Mouse (Mus musculus) c-Kit-positive CD71-negative TER-119-negative erythroid progenitor cells, embryonic 14.5 days (primary cell): Measurements from ENCODE around the gene Alg12.

Experiments used
- DNase-seq: peaks from one replicate; pipeline ENCODE4 v3.0.0-alpha.2; 2013; ENCODE audit warnings: low read depth

The Alg12 gene

GRCm38 (mm10) chr15:88819026-88819905, at the start of gene Alg12, which contains the start of gene Creld2:
TSS of gene Alg12 (minus strand) at chr15:88819318.
TSS of gene Creld2 (plus strand) at chr15:88819646.
- peak; percentile 98 for DNase-seq

GRCm38 (mm10) chr15:88868024-88868742, 49.1 kb upstream of the Alg12 start:
- DNase-seq = no peak

GRCm38 (mm10) chr15:88867368-88868023, 48.4 kb upstream of the Alg12 start:
- no peak for DNase-seq

- no peak for DNase-seq
Observed at GRCm38 (mm10) chr15:88866934-88867356, 47.8 kb upstream of the Alg12 start.

- no peak for DNase-seq
Observed at GRCm38 (mm10) chr15:88865888-88866695, 47.0 kb upstream of the Alg12 start.

GRCm38 (mm10) chr15:88865061-88865460, 45.9 kb upstream of the Alg12 start:
- no peak for DNase-seq

- no peak for DNase-seq
Observed at GRCm38 (mm10) chr15:88864270-88865030, 45.3 kb upstream of the Alg12 start.

- DNase-seq = peak; percentile 67
Observed at GRCm38 (mm10) chr15:88863695-88864231, 44.6 kb upstream of the Alg12 start.

- no peak for DNase-seq
Observed at GRCm38 (mm10) chr15:88862881-88863694, 44.0 kb upstream of the Alg12 start.

- DNase-seq = peak; percentile 94
Observed at GRCm38 (mm10) chr15:88861772-88862622, 42.9 kb upstream of the Alg12 start, which contains the start of gene Pim3. TSS of gene Pim3 (plus strand) at chr15:88862186.

- no peak for DNase-seq
Observed at GRCm38 (mm10) chr15:88860781-88861180, 41.7 kb upstream of the Alg12 start.

GRCm38 (mm10) chr15:88859206-88859970, 40.3 kb upstream of the Alg12 start:
- no peak for DNase-seq

GRCm38 (mm10) chr15:88858707-88859106, 39.6 kb upstream of the Alg12 start:
- no peak for DNase-seq

- DNase-seq = no peak
Observed at GRCm38 (mm10) chr15:88858141-88858541, 39.0 kb upstream of the Alg12 start.

- no peak for DNase-seq
Observed at GRCm38 (mm10) chr15:88857361-88857760, 38.2 kb upstream of the Alg12 start.

- no peak for DNase-seq
Observed at GRCm38 (mm10) chr15:88856613-88857012, 37.5 kb upstream of the Alg12 start.

GRCm38 (mm10) chr15:88855896-88856417, 36.8 kb upstream of the Alg12 start:
- no peak for DNase-seq
